Mouse (Mus musculus) liver, embryonic 16.5 days (tissue): ENCODE data around the gene Lman2l. TPM values are rescaled to one million over a fixed set of nuclear protein-coding genes. Genes with fewer than 3 reads are reported as not detected.

ENCODE experiments used
- ATAC-seq: fragments of 200-750 bp; cut with Nextera tagmentation; 2 replicates; pipeline ENCODE4 v1.8.0; 2017; ENCODE audit warnings: low read depth, mild to moderate bottlenecking, moderate number of reproducible peaks, moderate library complexity
- H3K27ac ChIP-seq: fragments of 300-500 bp; sonication (generic); 2 replicates; pipeline ENCODE4 v1.5.1; 2014; ENCODE audit warnings: mild to moderate bottlenecking, low read length
- H3K27me3 ChIP-seq: fragments of 300-500 bp; sonication (generic); 2 replicates; pipeline ENCODE4 v1.6.1; 2014; ENCODE audit warnings: low read depth, low read length, mixed read lengths; ENCODE audit not compliant: control insufficient read depth, insufficient read depth
- H3K36me3 ChIP-seq: fragments of 300-500 bp; sonication (generic); 2 replicates; pipeline ENCODE4 v1.6.1; 2014; ENCODE audit warnings: mild to moderate bottlenecking; ENCODE audit not compliant: control insufficient read depth, insufficient read depth
- H3K4me1 ChIP-seq: fragments of 300-500 bp; sonication (generic); 2 replicates; pipeline ENCODE4 v1.6.1; 2014; ENCODE audit warnings: low read depth, low read length, mixed read lengths; ENCODE audit not compliant: control insufficient read depth
- H3K4me2 ChIP-seq: fragments of 300-500 bp; sonication (generic); 2 replicates; pipeline ENCODE4 v1.6.1; 2014; ENCODE audit warnings: low read depth, low read length, mixed read lengths
- H3K4me3 ChIP-seq: fragments of 300-500 bp; sonication (generic); 2 replicates; pipeline ENCODE4 v1.5.1; 2014; ENCODE audit warnings: low read depth, mild to moderate bottlenecking, low read length
- H3K9ac ChIP-seq: fragments of 300-500 bp; sonication (generic); 2 replicates; pipeline ENCODE4 v1.6.1; 2014; ENCODE audit warnings: low read depth, low read length
- H3K9me3 ChIP-seq: fragments of 300-500 bp; sonication (generic); replicated peaks from 2 replicates; pipeline ENCODE4 v1.6.1; 2016; ENCODE audit warnings: low read length; ENCODE audit not compliant: control insufficient read depth
- WGBS: fragments of 180-500 bp; shearing (Covaris S2); extraction: QIAGEN DNeasy Blood & Tissue Kit; methylation state at CpG from one replicate; pipeline ENCODE4 v1.1.7; 2014; ENCODE audit not compliant: insufficient replicate concordance; 5-methylcytosine and 5-hydroxymethylcytosine counted together
- polyA plus RNA-seq: library from polyadenylated mRNA; unstranded; fragments of >200 nt; fragmentation: Nextera tagmentation; extraction: Ambion mirVana; gene quantifications from 2 replicates; pipeline ENCODE4 v1.2.1, GENCODE M21; 2015

Gene Lman2l
- polyA plus RNA-seq, 1 experiment from 2014 or later: 13.0 TPM

- H3K9me3 ChIP-seq: no peaks in the 10 kb centered on the region
- no peaks in the 10 kb centered on the region for H3K27me3 ChIP-seq
- no peak overlapping the region for H3K4me3 ChIP-seq
- H3K4me1 ChIP-seq: no peaks in the 10 kb centered on the region
- no peak overlapping the region for H3K27ac ChIP-seq
- no peaks in the 10 kb centered on the region for H3K36me3 ChIP-seq
- no peak overlapping the region for H3K4me2 ChIP-seq
- H3K9ac ChIP-seq: no peak overlapping the region
- 56% methylated on average over 4 of the region's 4 CpGs for WGBS
- no peak for ATAC-seq
These were observed 43.6 kb downstream of the Lman2l start for GRCm38 (mm10) chr1:36401509-36401908.

DNA sequence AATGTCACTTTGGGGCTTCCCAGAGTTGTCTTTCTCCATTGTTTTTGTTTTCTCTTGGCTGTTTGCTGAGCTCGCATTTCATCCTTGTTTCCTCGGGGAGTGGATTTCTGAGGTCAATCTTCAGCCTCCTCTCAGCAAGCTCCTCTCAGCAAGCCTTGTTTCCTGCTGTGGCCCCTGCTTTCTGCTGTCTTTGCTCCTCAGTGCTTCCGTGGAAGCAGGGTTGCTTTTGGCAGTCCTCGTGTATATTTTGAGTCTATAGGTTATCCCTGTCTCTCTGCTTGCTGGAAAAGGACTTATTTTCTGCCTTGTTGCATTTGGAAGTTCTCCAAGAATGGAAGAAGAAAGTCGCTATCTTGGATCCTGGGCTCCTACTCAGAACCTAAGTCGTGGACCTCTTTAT, 48.0 kb downstream of the Lman2l start:
- no peak for ATAC-seq
- Histone ChIP-seq H3K9ac (no peak overlapping the region), H3K4me2 (no peak overlapping the region), H3K27ac (no peak overlapping the region), H3K4me3 (no peak overlapping the region), H3K36me3 (no peaks in the 10 kb centered on the region), H3K27me3 (no peaks in the 10 kb centered on the region), H3K4me1 (no peaks in the 10 kb centered on the region), H3K9me3 (no peaks in the 10 kb centered on the region)
- 28% methylated on average over 6 of the region's 6 CpGs for WGBS

- WGBS: 53% methylated on average over 4 of the region's 4 CpGs
- Histone ChIP-seq H3K4me2 (no peak overlapping the region), H3K4me3 (no peak overlapping the region), H3K9me3 (no peaks in the 10 kb centered on the region), H3K9ac (no peak overlapping the region), H3K27ac (no peak overlapping the region), H3K4me1 (peaks cover 4% of the 10 kb centered on the region; the same call in 1 of the 2 replicates), H3K36me3 (no peaks in the 10 kb centered on the region), H3K27me3 (no peaks in the 10 kb centered on the region)
- no peak for ATAC-seq
These were observed 65.5 kb downstream of the Lman2l start for GRCm38 (mm10) chr1:36379582-36379981.

- ATAC-seq: no peak
- Histone ChIP-seq H3K27me3 (no peaks in the 10 kb centered on the region), H3K4me2 (no peak overlapping the region), H3K27ac (no peak overlapping the region), H3K36me3 (no peaks in the 10 kb centered on the region), H3K9ac (no peak overlapping the region), H3K9me3 (no peaks in the 10 kb centered on the region), H3K4me3 (no peak overlapping the region), H3K4me1 (peaks cover 4% of the 10 kb centered on the region; the same call in 1 of the 2 replicates)
- 40% methylated on average over 6 of the region's 6 CpGs for WGBS
These were observed 66.2 kb downstream of the Lman2l start for GRCm38 (mm10) chr1:36378880-36379279.

DNA sequence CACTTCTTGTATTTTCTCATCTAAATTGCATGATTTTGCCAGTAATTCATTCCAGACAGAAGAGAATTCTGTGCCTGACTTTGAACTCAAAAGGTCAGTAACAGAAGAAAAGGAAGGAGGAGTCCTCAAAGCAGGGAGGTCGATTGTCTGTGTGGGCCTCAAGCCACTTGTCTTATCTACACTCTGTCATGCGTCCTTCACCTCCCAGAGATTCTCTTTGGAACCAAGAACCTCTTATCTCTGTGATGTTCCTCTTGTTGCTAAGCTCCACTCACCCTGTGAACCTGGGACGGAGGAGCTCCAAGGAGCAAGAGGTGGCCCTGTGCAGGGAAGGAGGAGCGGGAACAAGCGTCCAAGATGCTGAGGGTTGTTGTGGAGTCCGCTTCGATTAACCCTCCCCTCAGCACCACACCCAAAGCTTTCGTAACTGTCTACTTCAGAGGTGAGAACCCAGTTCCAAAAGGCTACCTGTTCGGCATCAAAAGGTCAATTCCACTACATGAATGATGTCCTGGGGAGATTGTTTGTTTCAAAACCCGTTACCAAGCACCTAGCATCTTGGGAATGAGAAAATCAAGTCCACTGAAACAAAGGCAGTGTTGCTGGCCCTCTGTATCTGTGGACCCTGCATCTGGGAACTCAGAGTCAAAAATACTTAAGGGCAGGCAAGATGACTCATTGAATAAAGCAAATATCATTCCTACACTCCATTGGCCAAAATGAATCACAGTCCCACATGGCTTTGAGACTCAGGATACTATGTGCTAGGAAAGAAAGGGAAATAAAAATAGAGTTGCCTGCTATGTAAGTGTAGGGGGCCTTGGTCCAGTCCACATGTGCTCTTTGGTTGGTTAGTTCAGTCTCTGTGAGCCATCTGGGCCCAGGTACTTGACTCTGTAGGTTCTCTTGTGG, 72.9 kb downstream of the Lman2l start, which contains the start of gene Fer1l5:
TSS of gene Fer1l5 (plus strand) at position 358 of the 912 bp plus-strand sequence.
- H3K9ac ChIP-seq: no peak within 1 kb of the TSS
- WGBS: 49% methylated on average over 10 of the region's 10 CpGs
- no peaks in the 10 kb centered on the region for H3K27me3 ChIP-seq
- no peaks in the 10 kb centered on the region for H3K36me3 ChIP-seq
- H3K4me3 ChIP-seq: no peak within 1 kb of the TSS
- ATAC-seq: no peak
- H3K9me3 ChIP-seq: no peaks in the 10 kb centered on the region
- H3K4me1 ChIP-seq: peaks cover 16% of the 10 kb centered on the region
- H3K4me2 ChIP-seq: no peak within 1 kb of the TSS
- no peak within 1 kb of the TSS for H3K27ac ChIP-seq

- Histone ChIP-seq H3K27ac (no peak overlapping the region), H3K4me1 (peaks cover 16% of the 10 kb centered on the region), H3K9me3 (no peaks in the 10 kb centered on the region), H3K36me3 (no peaks in the 10 kb centered on the region), H3K27me3 (no peaks in the 10 kb centered on the region), H3K9ac (no peak overlapping the region), H3K4me2 (no peak overlapping the region), H3K4me3 (no peak overlapping the region)
- 69% methylated on average over 6 of the region's 6 CpGs for WGBS
- no peak for ATAC-seq
These were observed 74.2 kb downstream of the Lman2l start for GRCm38 (mm10) chr1:36370918-36371317.

Other genes with a start within 250 kb of the Lman2l start
- gene Uggt1, start 200.6 kb downstream of the Lman2l start, polyA plus RNA-seq: 19.6 and 19.8 TPM in 2 replicates
- gene Neurl3, start 170.6 kb downstream of the Lman2l start, polyA plus RNA-seq: 3.1 and 3.4 TPM in 2 replicates
- 3.6 and 4.9 TPM in 2 replicates for gene Arid5a, start 137.5 kb downstream of the Lman2l start, polyA plus RNA-seq
- 12.2 and 13.0 TPM in 2 replicates for gene Kansl3, start 76.1 kb downstream of the Lman2l start, polyA plus RNA-seq
- 0.15 and 0.34 TPM in 2 replicates for gene Fer1l5, start 73.0 kb downstream of the Lman2l start, polyA plus RNA-seq
- gene Cnnm4, start 26.3 kb upstream of the Lman2l start, polyA plus RNA-seq: 2.5 and 2.7 TPM in 2 replicates
- 0.91 and 1.1 TPM in 2 replicates for gene Cnnm3, start 66.6 kb upstream of the Lman2l start, polyA plus RNA-seq
- gene Ankrd23, start 91.6 kb upstream of the Lman2l start, polyA plus RNA-seq: 3.2 and 4.3 TPM in 2 replicates
- gene Gm42417, start 94.2 kb upstream of the Lman2l start, polyA plus RNA-seq: not detected in 2 replicates
- 5.4 and 6.7 TPM in 2 replicates for gene Ankrd39, start 102.2 kb upstream of the Lman2l start, polyA plus RNA-seq
- 1.5 and 2.0 TPM in 2 replicates for gene Sema4c, start 113.1 kb upstream of the Lman2l start, polyA plus RNA-seq
- gene Fam178b, start 237.9 kb upstream of the Lman2l start, polyA plus RNA-seq: 0.14 and 0.37 TPM in 2 replicates
- 371 and 385 TPM in 2 replicates for gene Cox5b, start 246.2 kb upstream of the Lman2l start, polyA plus RNA-seq